Mouse (Mus musculus) hindbrain, embryonic 13.5 days (tissue): ENCODE data around the gene Cdk5. TPM values are rescaled to one million over a fixed set of nuclear protein-coding genes. Genes with fewer than 3 reads are reported as not detected.
"Not testable (repeated sequence)": the region's sequence is repeated elsewhere in the genome, so short reads cannot be mapped to it uniquely, and the experiment has no call there.

Source experiments
- ATAC-seq: fragments of 200-750 bp; cut with Nextera tagmentation; 2 replicates; pipeline ENCODE4 v1.8.0; 2017; ENCODE audit warnings: moderate TSS enrichment; ENCODE audit not compliant: low FRiP score
- H3K27ac ChIP-seq: fragments of 300-500 bp; sonication (generic); 2 replicates; pipeline ENCODE4 v1.5.1; 2015; ENCODE audit warnings: inconsistent platforms, mild to moderate bottlenecking, moderate library complexity
- H3K27me3 ChIP-seq: fragments of 300-500 bp; sonication (generic); 2 replicates; pipeline ENCODE4 v1.6.1; 2015; ENCODE audit warnings: mild to moderate bottlenecking, inconsistent platforms
- H3K36me3 ChIP-seq: fragments of 300-500 bp; sonication (generic); 2 replicates; pipeline ENCODE4 v1.6.1; 2015; ENCODE audit warnings: mild to moderate bottlenecking, inconsistent platforms
- H3K4me1 ChIP-seq: fragments of 300-500 bp; sonication (generic); replicated peaks from 2 replicates; pipeline ENCODE4 v1.6.1; 2015; ENCODE audit warnings: inconsistent platforms
- H3K4me2 ChIP-seq: fragments of 300-500 bp; sonication (generic); 2 replicates; pipeline ENCODE4 v1.6.1; 2015; ENCODE audit warnings: inconsistent platforms, mild to moderate bottlenecking, moderate library complexity
- H3K4me3 ChIP-seq: fragments of 300-500 bp; sonication (generic); 2 replicates; pipeline ENCODE4 v1.5.1; 2015; ENCODE audit warnings: mild to moderate bottlenecking, inconsistent platforms
- H3K9ac ChIP-seq: fragments of 300-500 bp; sonication (generic); 2 replicates; pipeline ENCODE4 v1.6.1; 2015; ENCODE audit warnings: mild to moderate bottlenecking, inconsistent platforms
- H3K9me3 ChIP-seq: fragments of 300-500 bp; sonication (generic); 2 replicates; pipeline ENCODE4 v1.6.1; 2016; ENCODE audit warnings: inconsistent platforms
- WGBS: fragments of 180-500 bp; shearing (Covaris S2); methylation state at CpG from one replicate; pipeline ENCODE4 v1.1.7; 2015; 5-methylcytosine and 5-hydroxymethylcytosine counted together
- polyA plus RNA-seq: library from polyadenylated mRNA; unstranded; fragments of >200 nt; fragmentation: Nextera tagmentation; extraction: Ambion mirVana; gene quantifications from 2 replicates; pipeline ENCODE4 v1.2.1, GENCODE M21; 2015

Gene Cdk5
- polyA plus RNA-seq, 1 experiment from 2014 or later, result 104 TPM

- WGBS, result 66% methylated on average over 2 of the region's 2 CpGs
- H3K4me2 ChIP-seq, result no peak overlapping the region
- H3K36me3 ChIP-seq, result peaks cover 48% of the 10 kb centered on the region
- no peak overlapping the region for H3K4me3 ChIP-seq
- no peak overlapping the region for H3K27ac ChIP-seq
- ATAC-seq, result no peak
- H3K9me3 ChIP-seq, result no peaks in the 10 kb centered on the region
- H3K4me1 ChIP-seq, result 0 out of 2 replicates have a peak, but pooled peaks cover 10% of the 10 kb centered on the region
- H3K9ac ChIP-seq, result no peak overlapping the region
- H3K27me3 ChIP-seq, result no peaks in the 10 kb centered on the region
Measured at GRCm38 (mm10) chr5:24409466-24409865, 13.9 kb downstream of the Cdk5 start.

GRCm38 (mm10) chr5:24408651-24409050 lies 14.7 kb downstream of the Cdk5 start:
- ATAC-seq, result 0 out of 2 replicates have a peak, but pooled peaks have one; percentile 15
- Histone ChIP-seq H3K4me2 (no peak overlapping the region), H3K27ac (no peak overlapping the region), H3K36me3 (peaks cover 56% of the 10 kb centered on the region), H3K9ac (no peak overlapping the region), H3K9me3 (no peaks in the 10 kb centered on the region), H3K4me3 (no peak overlapping the region), H3K27me3 (no peaks in the 10 kb centered on the region), H3K4me1 (0 out of 2 replicates have a peak, but pooled peaks cover 7% of the 10 kb centered on the region)
- 93% methylated on average over 13 of the region's 13 CpGs for WGBS

DNA sequence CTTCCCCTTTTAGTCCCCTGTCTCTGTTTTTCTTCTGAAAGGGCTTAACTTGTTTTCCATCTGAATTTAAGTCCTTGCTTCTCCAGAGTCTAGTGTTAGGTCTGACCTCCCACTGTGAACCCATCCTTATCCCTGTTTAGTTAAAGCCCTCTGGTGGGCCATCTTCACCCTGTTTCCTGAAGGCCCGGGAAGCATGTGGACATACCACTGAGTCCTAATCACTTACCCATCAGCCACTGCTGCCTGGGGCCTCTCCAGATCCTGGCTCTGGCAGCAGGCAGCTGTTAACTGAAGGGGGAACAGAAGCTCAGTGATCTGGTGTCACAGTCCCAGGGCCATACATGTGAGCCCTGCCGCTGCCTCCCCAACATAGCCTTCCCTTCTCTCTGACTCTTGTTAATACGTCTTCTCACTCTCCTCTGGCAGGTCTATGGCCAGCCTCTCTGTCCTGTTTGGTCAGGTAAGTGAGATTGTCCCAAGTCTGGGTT lies 17.9 kb downstream of the Cdk5 start:
- WGBS, result 83% methylated on average over 3 of the region's 3 CpGs
- peaks cover 88% of the 10 kb centered on the region for H3K36me3 ChIP-seq
- no peak overlapping the region for H3K27ac ChIP-seq
- no peak overlapping the region for H3K4me2 ChIP-seq
- no peak for ATAC-seq
- H3K4me1 ChIP-seq, result peaks cover 12% of the 10 kb centered on the region; the same call in 1 of the 2 replicates
- H3K27me3 ChIP-seq, result no peaks in the 10 kb centered on the region
- H3K9ac ChIP-seq, result no peak overlapping the region
- H3K4me3 ChIP-seq, result no peak overlapping the region
- no peaks in the 10 kb centered on the region for H3K9me3 ChIP-seq

- H3K4me3 ChIP-seq, result no peak overlapping the region
- no peaks in the 10 kb centered on the region for H3K27me3 ChIP-seq
- ATAC-seq, result no peak
- peaks cover 12% of the 10 kb centered on the region; the same call in 1 of the 2 replicates for H3K4me1 ChIP-seq
- H3K4me2 ChIP-seq, result no peak overlapping the region
- 80% methylated on average over 6 of the region's 6 CpGs for WGBS
- no peak overlapping the region for H3K9ac ChIP-seq
- H3K36me3 ChIP-seq, result peaks cover 94% of the 10 kb centered on the region
- no peaks in the 10 kb centered on the region for H3K9me3 ChIP-seq
- H3K27ac ChIP-seq, result no peak overlapping the region
Measured at GRCm38 (mm10) chr5:24404594-24405360, 18.6 kb downstream of the Cdk5 start.

DNA sequence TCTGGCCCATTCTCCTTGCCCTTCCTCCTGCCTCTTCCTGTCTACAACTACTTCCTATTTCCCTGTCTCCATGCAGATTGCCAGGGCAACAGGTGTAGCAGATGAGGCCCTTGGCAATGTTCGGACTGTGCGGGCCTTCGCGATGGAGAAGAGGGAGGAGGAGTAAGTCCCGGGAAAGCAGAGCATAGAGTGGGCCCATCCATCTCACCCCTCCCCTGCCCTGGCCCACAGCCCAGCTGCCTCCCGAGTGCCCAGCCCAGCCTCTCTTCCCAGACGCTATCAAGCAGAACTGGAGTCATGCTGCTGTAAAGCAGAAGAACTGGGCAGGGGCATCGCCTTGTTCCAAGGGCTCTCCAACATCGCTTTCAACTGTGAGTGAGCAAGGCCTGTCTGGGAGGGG lies 21.4 kb downstream of the Cdk5 start:
- peak; percentile 61; the same call in 1 of the 2 replicates for ATAC-seq
- H3K4me1 ChIP-seq, result peaks cover 12% of the 10 kb centered on the region; the same call in 1 of the 2 replicates
- H3K4me3 ChIP-seq, result no peak overlapping the region
- WGBS, result 59% methylated on average over 9 of the region's 9 CpGs
- no peaks in the 10 kb centered on the region for H3K27me3 ChIP-seq
- no peaks in the 10 kb centered on the region for H3K9me3 ChIP-seq
- H3K4me2 ChIP-seq, result no peak overlapping the region
- peaks cover 72% of the 10 kb centered on the region for H3K36me3 ChIP-seq
- no peak overlapping the region for H3K27ac ChIP-seq
- H3K9ac ChIP-seq, result no peak overlapping the region

GRCm38 (mm10) chr5:24400911-24401605 lies 22.3 kb downstream of the Cdk5 start:
- Histone ChIP-seq H3K27me3 (no peaks in the 10 kb centered on the region), H3K4me3 (no peak overlapping the region), H3K36me3 (peaks cover 63% of the 10 kb centered on the region), H3K9ac (no peak overlapping the region), H3K9me3 (no peaks in the 10 kb centered on the region), H3K27ac (no peak overlapping the region), H3K4me2 (no peak overlapping the region), H3K4me1 (peaks cover 12% of the 10 kb centered on the region; the same call in 1 of the 2 replicates)
- ATAC-seq, result no peak
- WGBS, result 89% methylated on average over 5 of the region's 5 CpGs

GRCm38 (mm10) chr5:24400362-24400761 lies 23.0 kb downstream of the Cdk5 start:
- Histone ChIP-seq H3K9ac (no peak overlapping the region; the same call in 1 of the 2 replicates), H3K9me3 (no peaks in the 10 kb centered on the region), H3K4me3 (no peak overlapping the region), H3K36me3 (peaks cover 56% of the 10 kb centered on the region), H3K27ac (no peak overlapping the region), H3K4me1 (peaks cover 12% of the 10 kb centered on the region; the same call in 1 of the 2 replicates), H3K4me2 (no peak overlapping the region), H3K27me3 (no peaks in the 10 kb centered on the region)
- 85% methylated on average over 11 of the region's 11 CpGs for WGBS
- no peak for ATAC-seq

DNA sequence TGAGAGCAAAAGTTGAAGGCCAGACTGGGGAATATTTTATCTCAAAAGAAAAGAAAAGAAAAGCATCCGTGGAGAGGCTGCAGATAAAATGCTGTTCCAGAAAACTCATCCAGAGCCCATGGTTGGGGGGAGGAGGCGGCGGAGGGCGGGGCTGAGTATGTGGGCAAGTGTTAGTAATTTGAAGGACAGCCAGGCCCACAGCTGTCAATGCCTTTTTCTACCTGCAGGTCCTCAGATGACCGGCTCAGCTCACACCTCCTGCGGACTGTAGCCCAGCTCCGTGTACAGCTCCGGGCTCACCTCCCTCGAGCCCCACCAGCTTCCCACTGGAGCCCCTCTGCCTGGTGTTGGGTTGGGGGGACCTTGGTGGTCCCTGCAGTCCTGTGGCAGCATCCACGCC lies 23.6 kb downstream of the Cdk5 start:
- no peak for ATAC-seq
- 91% methylated on average over 10 of the region's 10 CpGs for WGBS
- no peak overlapping the region for H3K4me2 ChIP-seq
- H3K4me3 ChIP-seq, result no peak overlapping the region
- no peak overlapping the region for H3K27ac ChIP-seq
- H3K9ac ChIP-seq, result no peak overlapping the region
- no peaks in the 10 kb centered on the region for H3K9me3 ChIP-seq
- H3K36me3 ChIP-seq, result peaks cover 49% of the 10 kb centered on the region
- peaks cover 17% of the 10 kb centered on the region; the same call in 1 of the 2 replicates for H3K4me1 ChIP-seq
- H3K27me3 ChIP-seq, result no peaks in the 10 kb centered on the region

DNA sequence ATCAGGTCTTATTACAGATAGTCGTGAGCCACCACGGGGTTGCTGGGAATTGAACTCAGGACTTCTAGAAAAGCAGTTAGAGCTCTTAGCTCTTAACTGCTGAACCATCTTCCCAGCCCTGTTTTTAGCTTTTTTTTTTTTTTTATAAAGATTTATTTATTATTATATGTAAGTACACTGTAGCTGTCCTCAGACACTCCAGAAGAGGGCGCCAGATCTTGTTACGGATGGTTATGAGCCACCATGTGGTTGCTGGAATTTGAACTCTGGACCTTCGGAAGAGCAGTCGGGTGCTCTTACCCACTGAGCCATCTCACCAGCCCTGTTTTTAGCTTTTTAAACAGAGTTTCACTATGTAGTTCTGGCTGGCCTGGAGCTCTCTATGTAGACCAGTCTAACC lies 27.1 kb downstream of the Cdk5 start:
- H3K9ac ChIP-seq, H3K4me2 ChIP-seq, ATAC-seq, H3K9me3 ChIP-seq, H3K27me3 ChIP-seq, H3K4me3 ChIP-seq, H3K27ac ChIP-seq: not testable (repeated sequence)
- Histone ChIP-seq H3K36me3 (peaks cover 16% of the 10 kb centered on the region), H3K4me1 (peaks cover 10% of the 10 kb centered on the region)
- WGBS, result 91% methylated on average over 6 of the region's 6 CpGs

DNA sequence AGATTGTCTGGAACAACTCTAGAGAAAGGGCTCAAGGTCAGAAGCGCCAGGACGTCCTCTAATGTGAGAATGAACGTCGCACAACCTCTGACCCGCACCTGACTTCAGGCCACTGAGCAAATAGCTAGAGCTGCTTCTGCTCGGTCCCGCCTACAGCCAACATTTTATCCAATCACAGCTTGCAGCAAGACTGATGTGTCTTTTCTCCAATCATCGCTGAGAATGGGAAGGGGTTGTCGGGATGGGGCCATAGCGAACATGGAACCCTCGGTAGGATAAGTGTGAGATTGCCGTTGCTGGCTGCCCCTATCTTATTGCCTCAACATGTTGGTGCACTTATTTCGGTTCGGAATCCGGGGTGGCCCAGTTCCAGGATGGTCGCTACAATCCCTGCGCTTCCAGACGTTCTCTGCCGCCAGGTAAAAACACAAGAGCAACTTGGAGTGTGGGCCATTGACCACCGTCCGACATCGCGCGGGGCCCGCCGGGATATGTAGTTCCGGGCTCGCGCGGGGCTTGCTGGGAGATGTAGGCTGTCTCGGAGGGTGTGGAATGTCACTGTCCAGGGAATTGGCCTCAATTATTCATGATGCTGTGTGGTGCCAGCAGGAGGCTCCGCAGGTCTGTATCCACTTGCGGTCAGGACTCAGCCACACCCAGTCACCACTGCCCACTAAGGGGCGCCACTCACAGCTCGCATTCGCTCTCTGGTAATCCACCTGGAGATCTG lies 29.0 kb downstream of the Cdk5 start:
- H3K9ac ChIP-seq, result peak overlapping the region; percentile 67
- H3K9me3 ChIP-seq, result no peaks in the 10 kb centered on the region
- ATAC-seq, result peak; percentile 96
- peak overlapping the region; percentile 89 for H3K27ac ChIP-seq
- H3K27me3 ChIP-seq, result peaks cover 21% of the 10 kb centered on the region
- peak overlapping the region; percentile 51 for H3K4me2 ChIP-seq
- peaks cover 10% of the 10 kb centered on the region for H3K4me1 ChIP-seq
- no peaks in the 10 kb centered on the region for H3K36me3 ChIP-seq
- peak overlapping the region; percentile 50 for H3K4me3 ChIP-seq
- WGBS, result 1% methylated on average over 36 of the region's 36 CpGs

DNA sequence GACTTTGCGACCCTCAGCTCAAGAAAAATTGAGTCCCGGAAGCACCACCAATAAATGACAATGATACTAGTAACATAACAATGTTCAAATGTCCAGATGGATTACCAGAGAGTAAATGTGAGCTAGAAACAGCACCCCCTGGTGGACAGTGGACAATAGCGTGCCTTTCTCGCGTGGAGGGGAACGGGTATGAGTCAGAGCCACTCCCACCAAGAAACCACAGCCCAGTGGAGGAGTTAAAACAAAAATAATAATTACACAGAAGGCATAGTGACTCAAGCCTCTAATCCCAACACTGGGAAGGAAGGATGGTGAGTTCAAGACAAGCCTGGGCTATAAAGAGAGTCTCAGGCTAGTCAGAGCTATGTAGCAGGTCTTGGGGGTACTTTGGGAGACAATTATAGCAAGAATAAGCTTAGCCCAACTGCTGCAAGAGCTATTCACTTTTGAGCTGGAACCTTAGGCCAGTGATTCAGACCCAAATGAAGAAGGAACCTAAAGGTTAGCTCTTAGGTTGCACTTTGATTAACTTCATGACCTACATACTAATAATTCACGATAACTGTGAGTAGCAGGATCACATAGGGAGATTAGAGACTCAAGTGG lies 29.8 kb downstream of the Cdk5 start, which contains the start of gene Abcb8:
Gene Abcb8 (plus strand): TSS at position 272 of the 606 bp plus-strand sequence.
- WGBS, result 25% methylated on average over 7 of the region's 7 CpGs
- Histone ChIP-seq H3K9ac (peak within 1 kb of the TSS; percentile 67), H3K4me1 (peaks cover 14% of the 10 kb centered on the region), H3K27ac (peak within 1 kb of the TSS; percentile 89), H3K27me3 (peaks cover 30% of the 10 kb centered on the region), H3K9me3 (no peaks in the 10 kb centered on the region), H3K4me3 (peak within 1 kb of the TSS; percentile 50), H3K36me3 (no peaks in the 10 kb centered on the region), H3K4me2 (peak within 1 kb of the TSS; percentile 51)
- no peak for ATAC-seq
